Mouse (Mus musculus) MEL (cell line): ENCODE measurements around the gene Tyw5. TPM values are rescaled to one million over a fixed set of nuclear protein-coding genes. Genes with fewer than 3 reads are reported as not detected.

ENCODE experiments used
- DNase-seq: peaks from one replicate; pipeline ENCODE4 v3.0.0; 2011; ENCODE audit warnings: low read depth, low spot score
- H3K27ac ChIP-seq: 2 replicates; pipeline ENCODE4 v1.5.1; 2012; ENCODE audit warnings: low read depth, mild to moderate bottlenecking, control low read depth, low read length, moderate library complexity; ENCODE audit not compliant: control insufficient read depth
- H3K27me3 ChIP-seq, 2 experiments: fragments of 150-350 bp in 1 of 2; sonication (generic) in 1 of 2; 2 replicates each; pipeline ENCODE4 v1.6.1; 2012; ENCODE audit warnings: low read length in 2 of 2, mild to moderate bottlenecking in 2 of 2, improper control_type of control experiment in 1 of 2, moderate library complexity in 1 of 2; ENCODE audit not compliant: insufficient read depth in 2 of 2, control insufficient read depth in 1 of 2
- H3K36me3 ChIP-seq, 2 experiments: 2 replicates each; pipeline ENCODE4 v1.6.1; 2012 to 2014; ENCODE audit warnings: low read length in 2 of 2, improper control_type of control experiment in 1 of 2, inconsistent platforms in 1 of 2, mild to moderate bottlenecking in 1 of 2; ENCODE audit not compliant: insufficient read depth in 2 of 2, control insufficient read depth in 1 of 2
- H3K4me1 ChIP-seq, 2 experiments: fragments of 150-350 bp in 1 of 2; sonication (generic) in 1 of 2; 2 replicates each; pipeline ENCODE4 v1.6.1; 2012; ENCODE audit warnings: low read length in 2 of 2, improper control_type of control experiment in 1 of 2, mild to moderate bottlenecking in 1 of 2; ENCODE audit not compliant: insufficient read depth in 2 of 2, control insufficient read depth in 1 of 2
- H3K4me3 ChIP-seq, 2 experiments: fragments of 150-350 bp in 1 of 2; sonication (generic) in 1 of 2; 2 replicates each; pipeline ENCODE4 v1.5.1; 2012; ENCODE audit warnings: low read depth in 2 of 2, low read length in 2 of 2, mild to moderate bottlenecking in 2 of 2, moderate library complexity in 2 of 2, control low read depth in 1 of 2, improper control_type of control experiment in 1 of 2; ENCODE audit not compliant: control insufficient read depth in 1 of 2, insufficient read depth in 1 of 2
- H3K79me2 ChIP-seq: 2 replicates; pipeline ENCODE4 v1.6.1; 2012; ENCODE audit warnings: mild to moderate bottlenecking, low read length, moderate library complexity; ENCODE audit not compliant: control insufficient read depth, poor library complexity, insufficient read depth
- H3K9ac ChIP-seq: 2 replicates; pipeline ENCODE4 v1.6.1; 2012; ENCODE audit warnings: low read depth, mild to moderate bottlenecking, control low read depth, low read length, moderate library complexity; ENCODE audit not compliant: control insufficient read depth, poor library complexity, severe bottlenecking
- H3K9me3 ChIP-seq: fragments of 150-350 bp; sonication (generic); replicated peaks from 2 replicates; pipeline ENCODE4 v1.6.1; 2012; ENCODE audit warnings: mild to moderate bottlenecking, low read length, improper control_type of control experiment, moderate library complexity; ENCODE audit not compliant: insufficient read depth
- BHLHE40 ChIP-seq: IDR thresholded peaks from 2 replicates; pipeline ENCODE4 v1.6.1; 2012; ENCODE audit warnings: low read depth, mild to moderate bottlenecking, inconsistent platforms, low read length, improper control_type of control experiment, borderline replicate concordance
- CHD1 ChIP-seq: IDR thresholded peaks from 2 replicates; pipeline ENCODE4 v1.6.1; 2012; ENCODE audit warnings: low read depth, mild to moderate bottlenecking, inconsistent platforms, low read length, improper control_type of control experiment
- CTCF ChIP-seq, 3 experiments: IDR thresholded peaks in 2 of 3; conservative IDR thresholded peaks in 1 of 3; 2 replicates each; pipeline ENCODE4 v1.5.1; 2011 to 2012; ENCODE audit warnings: low read length in 3 of 3, low read depth in 2 of 3, mild to moderate bottlenecking in 2 of 3, improper control_type of control experiment in 1 of 3, inconsistent platforms in 1 of 3, mixed read lengths in 1 of 3, moderate library complexity in 1 of 3; ENCODE audit not compliant: control insufficient read depth in 1 of 3, insufficient read depth in 1 of 3, poor library complexity in 1 of 3, severe bottlenecking in 1 of 3
- E2F4 ChIP-seq: IDR thresholded peaks from 2 replicates; pipeline ENCODE4 v1.6.1; 2011; ENCODE audit warnings: low read depth, low read length, improper control_type of control experiment, borderline replicate concordance
- ELF1 ChIP-seq: IDR thresholded peaks from 2 replicates; pipeline ENCODE4 v1.6.1; 2014; ENCODE audit warnings: low read depth, mild to moderate bottlenecking, inconsistent platforms, low read length, improper control_type of control experiment, moderate library complexity
- EP300 ChIP-seq, 2 experiments: IDR thresholded peaks; 2 replicates each; pipeline ENCODE4 v1.6.1; 2011; ENCODE audit warnings: improper control_type of control experiment in 2 of 2, low read length in 2 of 2, low read depth in 1 of 2, mild to moderate bottlenecking in 1 of 2
- ETS1 ChIP-seq: IDR thresholded peaks from 2 replicates; pipeline ENCODE4 v1.6.1; 2012; ENCODE audit warnings: low read depth, mild to moderate bottlenecking, inconsistent platforms, low read length, improper control_type of control experiment, moderate library complexity
- GATA1 ChIP-seq: IDR thresholded peaks from 2 replicates; pipeline ENCODE4 v1.6.1; 2011; ENCODE audit warnings: low read depth, low read length, improper control_type of control experiment
- HCFC1 ChIP-seq: IDR thresholded peaks from 2 replicates; pipeline ENCODE4 v1.6.1; 2012; ENCODE audit warnings: low read depth, mild to moderate bottlenecking, inconsistent platforms, low read length, improper control_type of control experiment, moderate library complexity
- JUND ChIP-seq: IDR thresholded peaks from 2 replicates; pipeline ENCODE4 v1.6.1; 2011; ENCODE audit warnings: low read depth, mild to moderate bottlenecking, improper control_type of control experiment, low read length
- KAT2A ChIP-seq: conservative IDR thresholded peaks from 2 replicates; pipeline ENCODE4 v1.6.1; 2012; ENCODE audit warnings: low read depth, low read length, improper control_type of control experiment, inconsistent platforms
- MAFK ChIP-seq: IDR thresholded peaks from 2 replicates; pipeline ENCODE4 v1.6.1; 2011; ENCODE audit warnings: low read depth, mild to moderate bottlenecking, low read length, improper control_type of control experiment, borderline replicate concordance
- MXI1 ChIP-seq: IDR thresholded peaks from 2 replicates; pipeline ENCODE4 v1.6.1; 2011; ENCODE audit warnings: mild to moderate bottlenecking, low read depth, low read length, improper control_type of control experiment
- MYB ChIP-seq: IDR thresholded peaks from 2 replicates; pipeline ENCODE4 v1.6.1; 2011; ENCODE audit warnings: mild to moderate bottlenecking, low read depth, low read length, improper control_type of control experiment
- MYC ChIP-seq: IDR thresholded peaks from 2 replicates; pipeline ENCODE4 v1.6.1; 2011; ENCODE audit warnings: low read depth, mild to moderate bottlenecking, low read length, improper control_type of control experiment, moderate library complexity
- NELFE ChIP-seq: IDR thresholded peaks from 2 replicates; pipeline ENCODE4 v1.6.1; 2011; ENCODE audit warnings: low read depth, low read length, improper control_type of control experiment
- NRF1 ChIP-seq: IDR thresholded peaks from 2 replicates; pipeline ENCODE4 v1.6.1; 2014; ENCODE audit warnings: low read depth, mild to moderate bottlenecking, inconsistent platforms, low read length, improper control_type of control experiment, moderate library complexity; ENCODE audit not compliant: poor library complexity, insufficient read depth, severe bottlenecking
- POLR2A ChIP-seq, 2 experiments: IDR thresholded peaks; 2 replicates each; pipeline ENCODE4 v1.6.1; 2011 to 2012; ENCODE audit warnings: low read length in 2 of 2, mild to moderate bottlenecking in 2 of 2, control low read depth in 1 of 2, improper control_type of control experiment in 1 of 2, low read depth in 1 of 2, moderate library complexity in 1 of 2; ENCODE audit not compliant: control insufficient read depth in 1 of 2, insufficient read depth in 1 of 2, poor library complexity in 1 of 2
- POLR2AphosphoS2 ChIP-seq: IDR thresholded peaks from 2 replicates; pipeline ENCODE4 v1.6.1; 2011; ENCODE audit warnings: low read length, improper control_type of control experiment
- RAD21 ChIP-seq: IDR thresholded peaks from 2 replicates; pipeline ENCODE4 v1.6.1; 2011; ENCODE audit warnings: mild to moderate bottlenecking, low read depth, low read length, improper control_type of control experiment
- RCOR1 ChIP-seq: IDR thresholded peaks from 2 replicates; pipeline ENCODE4 v1.6.1; 2012; ENCODE audit warnings: low read depth, mild to moderate bottlenecking, inconsistent platforms, low read length, improper control_type of control experiment
- SIN3A ChIP-seq: IDR thresholded peaks from 2 replicates; pipeline ENCODE4 v1.6.1; 2012; ENCODE audit warnings: low read length, improper control_type of control experiment, inconsistent platforms
- SMC3 ChIP-seq: IDR thresholded peaks from 2 replicates; pipeline ENCODE4 v1.6.1; 2011; ENCODE audit warnings: low read depth, low read length, improper control_type of control experiment
- TAL1 ChIP-seq: IDR thresholded peaks from 2 replicates; pipeline ENCODE4 v1.6.1; 2012; ENCODE audit warnings: mild to moderate bottlenecking, inconsistent platforms, low read length, moderate library complexity, mixed read lengths
- TBP ChIP-seq: IDR thresholded peaks from 2 replicates; pipeline ENCODE4 v1.8.0; 2011; ENCODE audit warnings: low read depth, low read length, improper control_type of control experiment
- TCF12 ChIP-seq: IDR thresholded peaks from 2 replicates; pipeline ENCODE4 v1.6.1; 2014; ENCODE audit warnings: low read depth, mild to moderate bottlenecking, inconsistent platforms, low read length, improper control_type of control experiment, moderate library complexity
- UBTF ChIP-seq: IDR thresholded peaks from 2 replicates; pipeline ENCODE4 v1.6.1; 2012; ENCODE audit warnings: low read depth, mild to moderate bottlenecking, inconsistent platforms, low read length, improper control_type of control experiment, moderate library complexity, borderline replicate concordance; ENCODE audit not compliant: insufficient read depth
- USF1 ChIP-seq: IDR thresholded peaks from 2 replicates; pipeline ENCODE4 v1.6.1; 2014; ENCODE audit warnings: low read depth, mild to moderate bottlenecking, inconsistent platforms, low read length, improper control_type of control experiment, moderate library complexity
- ZC3H11A ChIP-seq: IDR thresholded peaks from 2 replicates; pipeline ENCODE4 v1.6.1; 2012; ENCODE audit warnings: low read depth, mild to moderate bottlenecking, inconsistent platforms, low read length, improper control_type of control experiment
- ZKSCAN1 ChIP-seq: IDR thresholded peaks from 2 replicates; pipeline ENCODE4 v1.6.1; 2012; ENCODE audit warnings: low read depth, mild to moderate bottlenecking, inconsistent platforms, low read length, improper control_type of control experiment, moderate library complexity
- ZMIZ1 ChIP-seq: IDR thresholded peaks from 2 replicates; pipeline ENCODE4 v1.6.1; 2012; ENCODE audit warnings: low read depth, mild to moderate bottlenecking, inconsistent platforms, low read length, improper control_type of control experiment, moderate library complexity
- ZNF384 ChIP-seq: IDR thresholded peaks from 2 replicates; pipeline ENCODE4 v1.6.1; 2012; ENCODE audit warnings: low read depth, mild to moderate bottlenecking, inconsistent platforms, low read length, improper control_type of control experiment
- polyA plus RNA-seq, 2 experiments: library from polyadenylated mRNA; stranded (reverse) in 1 of 2; unstranded in 1 of 2; fragments of >175 nt in 1 of 2; fragments of >200 nt in 1 of 2; gene quantifications; 2 replicates each; pipeline versions ENCODE4 v1.2.1 to v1.2.4; 2012; ENCODE audit warnings: low replicate concordance in 2 of 2, low read depth in 1 of 2; ENCODE audit not compliant: insufficient read length in 2 of 2, insufficient read depth in 1 of 2, missing spikeins in 1 of 2
- total RNA-seq: library from RNA; depleted of rRNA; stranded (reverse); fragments of 300-350 nt; gene quantifications from 2 replicates; pipeline ENCODE4 v1.2.3, GENCODE M21; 2012

Gene Tyw5
- total and polyA plus RNA-seq, 3 experiments: 15.8 to 18.5 TPM; not detected in 1

DNA sequence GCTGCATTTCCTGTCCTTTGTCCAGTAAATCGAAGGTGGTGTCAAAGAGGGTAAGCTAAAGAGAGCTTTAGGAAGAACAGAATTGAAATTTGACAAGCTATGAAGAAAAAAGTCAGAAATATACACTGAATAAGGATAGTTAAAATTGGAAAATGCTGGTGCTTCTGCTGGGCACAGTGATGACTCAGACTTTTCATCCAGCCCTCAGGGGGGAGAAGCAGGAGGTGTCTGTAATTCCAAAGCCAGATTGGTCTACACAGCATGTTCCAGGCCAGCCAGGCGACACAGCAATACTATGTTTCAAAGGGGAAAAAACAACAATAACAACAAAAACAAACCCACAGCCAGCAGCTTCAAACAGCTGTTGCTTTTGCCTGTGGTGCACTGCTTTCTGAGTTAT, 6.5 kb upstream of the Tyw5 start:
- H3K9me3 ChIP-seq: no peaks in the 10 kb centered on the region
- H3K79me2 ChIP-seq: peaks cover 4% of the 10 kb centered on the region
- no peaks in the 10 kb centered on the region for H3K27me3 ChIP-seq
- no peak overlapping the region for H3K27ac ChIP-seq
- peaks cover 8 to 9% of the 10 kb centered on the region in 2 experiments for H3K36me3 ChIP-seq
- no peak for DNase-seq
- no peak overlapping the region for H3K9ac ChIP-seq
- peaks cover 3 to 7% of the 10 kb centered on the region in 2 experiments for H3K4me1 ChIP-seq
- no peak for TF ChIP-seq RCOR1
- no peak for TF ChIP-seq ELF1
- no peak for TF ChIP-seq POLR2AphosphoS2
- TF ChIP-seq CTCF (IDR thresholded peaks at IDR 0.05 in 2 of 3, conservative IDR thresholded peaks at IDR 0.05 in 1 of 3; ENCODE audit: control insufficient read depth in 1 of 3, insufficient read depth in 1 of 3, low read depth in 2 of 3, low read length in 3 of 3, poor library complexity in 1 of 3, severe bottlenecking in 1 of 3): no peak
- no peak for TF ChIP-seq ZNF384
- no peak for TF ChIP-seq BHLHE40
- no peak for TF ChIP-seq TAL1
- TF ChIP-seq JUND: no peak
- no peak for TF ChIP-seq NRF1
- no peak for TF ChIP-seq MXI1
- TF ChIP-seq E2F4: no peak
- TF ChIP-seq KAT2A: no peak
- no peak for TF ChIP-seq GATA1
- TF ChIP-seq HCFC1: no peak
- no peak for TF ChIP-seq RAD21
- no peak for TF ChIP-seq MAFK
- no peak for TF ChIP-seq MYB
- no peak overlapping the region for H3K4me3 ChIP-seq

GRCm38 (mm10) chr1:57408994-57409393, 2.1 kb upstream of the Tyw5 start:
- Histone ChIP-seq H3K9ac (no peak overlapping the region; the same call in 1 of the 2 replicates), H3K79me2 (peaks cover 31% of the 10 kb centered on the region), H3K4me3 (no peak overlapping the region), H3K27me3 (no peaks in the 10 kb centered on the region), H3K27ac (no peak overlapping the region), H3K4me1 (peaks cover 6 to 7% of the 10 kb centered on the region in 2 experiments), H3K36me3 (peaks cover 3 to 22% of the 10 kb centered on the region in 2 experiments; a peak in 3 of 4 replicates), H3K9me3 (no peaks in the 10 kb centered on the region)
- peak; percentile 59 for DNase-seq
- TF ChIP-seq ETS1 (peak; percentile 70), TBP (no peak), GATA1 (peak; percentile 50), MYB (no peak), SMC3 (no peak), TCF12 (peak; percentile 28; the same call in 1 of the 2 replicates), RCOR1 (no peak), ZC3H11A (no peak), JUND (no peak), POLR2AphosphoS2 (no peak), SIN3A (peak; percentile 57), UBTF (no peak), POLR2A (IDR thresholded peaks at IDR 0.05; ENCODE audit: control insufficient read depth in 1 of 2, insufficient read depth in 1 of 2, low read depth in 1 of 2, low read length in 2 of 2, poor library complexity in 1 of 2) (no peak), NELFE (no peak), KAT2A (no peak), USF1 (no peak; the same call in 1 of the 2 replicates), MYC (peak; percentile 86), EP300 (IDR thresholded peaks at IDR 0.05; ENCODE audit: low read depth in 1 of 2, low read length in 2 of 2) (peak in 1 of 2 experiments; percentile 59; a peak in 1 of 4 replicates), ZMIZ1 (no peak), BHLHE40 (peak; percentile 95), ELF1 (no peak), ZKSCAN1 (no peak), HCFC1 (no peak), CHD1 (no peak)
